Mouse (Mus musculus) v-Abl transformed pro-B cells (cell line): ENCODE data around the gene Trim16.

Experiments used
- in situ Hi-C, 2 experiments: fragments of 400-800 bp; cut with MboI; formaldehyde crosslinking; loops; one replicate each; pipeline ENCODE4 v1.15.1; 2025; ENCODE audit not compliant: unreplicated experiment in 2 of 2

The Trim16 gene

DNA sequence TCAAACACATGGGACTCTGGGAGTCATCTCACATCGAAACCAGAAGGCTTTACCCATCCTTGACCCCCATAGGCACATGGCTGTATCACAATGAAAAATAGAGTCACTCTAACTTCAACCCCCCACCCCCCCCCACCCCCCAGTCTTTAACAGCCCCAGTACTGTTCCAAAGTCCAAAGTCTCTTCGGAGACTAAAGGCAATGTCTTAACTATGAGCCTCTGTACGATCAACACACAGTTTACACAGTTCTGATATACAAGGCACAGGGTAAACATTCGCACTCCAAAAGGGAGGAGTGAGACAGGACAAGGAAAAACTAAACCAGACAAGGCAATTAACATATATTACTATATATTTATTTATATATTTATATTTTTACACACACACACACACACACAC lies 7.1 kb downstream of the Trim16 start:
- in situ Hi-C loops, result no loop called here

DNA sequence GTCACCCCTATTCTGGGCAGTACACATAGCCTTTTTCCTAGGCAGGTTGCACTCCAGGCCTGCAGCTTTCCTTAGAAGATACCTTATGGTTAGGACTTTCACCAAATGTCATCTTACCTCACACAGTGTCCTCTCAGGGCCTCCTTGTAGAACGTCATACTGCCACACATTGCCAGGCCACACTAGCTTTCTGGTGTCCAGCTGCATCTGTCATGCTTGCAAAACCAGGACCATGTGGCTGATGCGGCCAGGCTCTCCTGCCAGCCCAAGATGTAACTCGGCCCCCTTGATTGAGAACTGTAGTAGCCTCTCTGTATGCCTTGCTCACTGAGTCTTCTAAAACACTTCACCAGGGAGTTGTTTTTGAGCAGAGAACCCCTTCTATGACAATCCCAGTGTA lies 7.9 kb downstream of the Trim16 start:
- in situ Hi-C loops, result no loop called here

GRCm38 (mm10) chr11:62830387-62830786 lies 10.4 kb downstream of the Trim16 start:
- in situ Hi-C loops, result no loop called here

DNA sequence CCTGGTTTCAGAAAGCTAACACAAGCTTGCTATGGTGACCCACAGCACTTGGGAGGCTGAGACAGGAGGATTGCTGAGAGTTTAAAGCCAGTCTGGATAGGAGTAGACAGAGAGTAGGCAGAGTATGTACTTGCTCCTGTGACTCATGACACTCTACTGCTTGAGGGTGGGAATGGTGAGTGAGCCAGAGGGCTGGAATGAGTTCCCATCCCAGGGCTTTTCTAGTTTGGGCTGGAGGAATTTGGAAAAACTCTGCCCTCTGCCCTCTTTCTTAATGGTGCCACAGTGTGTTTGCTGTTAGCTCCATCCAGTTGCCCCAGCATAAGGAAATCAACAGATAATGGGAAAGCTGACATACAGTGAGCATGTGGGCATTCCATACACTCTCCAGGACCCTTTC lies 11.9 kb downstream of the Trim16 start:
- in situ Hi-C loops, result no loop called here

DNA sequence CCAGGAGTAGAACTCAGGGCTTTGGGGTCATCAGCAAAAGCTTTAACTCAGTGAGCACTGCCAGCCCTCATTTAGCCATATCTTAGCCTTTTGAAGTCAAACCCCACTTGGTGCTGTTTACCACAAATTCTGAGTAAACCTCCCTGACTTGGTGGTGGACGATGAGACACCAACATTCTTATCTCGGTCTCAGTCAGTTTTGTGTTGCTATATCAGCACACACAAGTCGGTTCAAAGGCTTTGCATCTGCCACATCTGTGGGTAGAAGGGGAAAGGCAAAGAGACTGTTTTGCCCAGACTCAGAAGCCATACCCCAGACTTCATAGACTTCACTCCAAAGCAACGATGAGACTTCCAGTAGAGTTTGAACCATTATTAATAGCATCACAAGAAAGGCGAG lies 24.5 kb downstream of the Trim16 start:
- in situ Hi-C loops, result no loop called here

GRCm38 (mm10) chr11:62845730-62846129 lies 25.7 kb downstream of the Trim16 start:
- in situ Hi-C loops, result no loop called here

- in situ Hi-C loops, result no loop called here
Measured at GRCm38 (mm10) chr11:62846961-62847654, 27.1 kb downstream of the Trim16 start, which contains the start of gene Fbxw10. Gene Fbxw10, plus strand, starts transcription at chr11:62847069.

GRCm38 (mm10) chr11:62847655-62848191 lies 27.7 kb downstream of the Trim16 start:
- in situ Hi-C loops, result no loop called here

GRCm38 (mm10) chr11:62848301-62848700 lies 28.3 kb downstream of the Trim16 start:
- in situ Hi-C loops, result no loop called here

GRCm38 (mm10) chr11:62851199-62851598 lies 31.2 kb downstream of the Trim16 start:
- in situ Hi-C loops, result loop anchor here in 1 of 2 experiments (5.0 kb wide), 1 partner anchor 94 kb away; no protein-coding TSS in a partner anchor

- in situ Hi-C loops, result loop anchor here in 1 of 2 experiments (5.0 kb wide), 1 partner anchor 96 kb away; no protein-coding TSS in a partner anchor
Measured at GRCm38 (mm10) chr11:62853334-62853733, 33.3 kb downstream of the Trim16 start.

- in situ Hi-C loops, result no loop called here
Measured at GRCm38 (mm10) chr11:62865562-62865961, 45.5 kb downstream of the Trim16 start.

DNA sequence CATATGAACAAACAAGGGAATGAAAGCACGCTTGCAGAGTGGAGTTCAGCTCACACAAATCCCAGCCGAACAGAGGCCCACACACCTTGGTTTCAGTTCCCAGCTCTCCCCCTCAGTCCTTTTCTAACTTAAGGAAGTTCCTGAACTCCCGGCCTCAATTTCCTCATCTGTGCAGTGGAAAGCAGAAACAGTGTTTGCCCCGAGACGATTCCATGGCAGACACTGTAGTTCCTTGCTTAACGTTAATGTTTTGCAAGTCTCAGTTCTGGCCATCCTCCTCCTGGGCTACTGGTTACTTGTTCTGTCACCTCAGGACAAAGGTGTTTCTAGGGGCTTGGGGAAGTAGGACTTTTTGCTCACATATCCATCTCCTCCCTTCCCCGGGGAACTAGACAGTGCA lies 46.7 kb downstream of the Trim16 start:
- in situ Hi-C loops, result no loop called here

DNA sequence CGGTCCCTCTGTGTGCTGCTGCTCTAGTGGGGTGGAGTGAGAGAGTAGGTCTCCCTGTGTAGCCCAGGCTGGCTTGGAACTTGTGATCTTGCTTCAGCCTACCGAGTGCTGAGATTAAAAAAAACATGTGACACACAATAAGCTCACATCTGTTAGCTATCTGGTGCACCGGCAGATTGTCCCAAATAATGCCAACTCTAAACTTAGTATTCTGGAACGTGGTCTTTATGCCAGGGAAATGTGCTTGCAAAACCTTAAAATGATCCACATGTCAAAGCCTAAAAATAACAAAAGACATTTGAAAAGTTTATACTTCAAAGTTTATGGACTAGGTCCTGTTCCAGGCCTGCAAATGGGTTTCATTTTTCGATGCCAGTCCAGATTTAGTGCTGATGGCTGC lies 49.2 kb downstream of the Trim16 start:
- in situ Hi-C loops, result no loop called here

DNA sequence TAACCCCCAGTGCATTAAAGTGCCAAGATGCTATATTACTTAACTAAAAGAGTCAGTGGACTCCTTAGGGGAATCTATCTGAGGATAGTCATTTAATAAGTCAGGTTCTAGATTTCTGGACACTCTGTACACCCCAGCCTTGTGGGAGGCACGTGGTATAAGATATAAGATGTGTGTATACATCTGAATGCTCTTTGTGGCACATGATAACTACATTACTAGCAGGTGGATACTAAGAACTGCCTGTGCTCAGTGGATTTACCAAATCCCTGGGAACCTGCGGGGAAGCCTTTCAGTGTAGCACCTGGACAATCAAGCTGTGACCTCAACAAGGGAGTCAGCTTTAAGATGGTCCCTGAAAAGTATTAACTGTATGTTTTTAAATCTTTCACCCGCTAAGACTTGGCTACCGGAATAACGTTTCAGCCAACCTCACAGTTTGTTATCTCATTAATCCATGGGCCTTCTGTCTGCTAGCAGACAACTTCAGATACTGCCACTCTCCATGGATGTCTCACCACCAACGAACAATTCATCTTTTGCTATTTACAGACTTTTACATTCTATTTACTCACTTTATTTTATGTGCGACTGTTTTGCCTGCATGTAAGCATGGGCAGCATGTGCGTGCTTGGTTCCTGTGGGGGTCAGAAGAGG lies 49.8 kb downstream of the Trim16 start:
- in situ Hi-C loops, result no loop called here

DNA sequence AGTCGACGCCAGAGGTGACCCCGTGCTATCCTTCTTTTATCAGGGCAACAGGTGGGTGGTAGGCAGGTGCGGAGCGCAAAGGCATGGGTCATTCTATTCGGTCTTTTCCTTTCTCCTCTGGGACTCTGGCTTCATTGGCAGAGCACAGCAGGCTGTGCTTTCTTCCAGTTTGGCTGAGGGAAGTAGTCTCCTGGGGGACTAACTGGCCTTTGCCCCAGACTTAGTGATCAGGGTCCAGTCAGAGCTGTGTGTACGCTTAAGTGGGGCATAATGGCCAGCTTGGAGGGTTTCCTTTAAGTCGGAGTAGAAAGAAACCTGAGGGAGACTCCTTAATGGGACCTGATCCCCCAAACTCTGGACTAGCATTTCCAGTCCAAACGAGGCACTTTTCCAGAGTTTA lies 53.4 kb downstream of the Trim16 start:
- in situ Hi-C loops, result no loop called here

DNA sequence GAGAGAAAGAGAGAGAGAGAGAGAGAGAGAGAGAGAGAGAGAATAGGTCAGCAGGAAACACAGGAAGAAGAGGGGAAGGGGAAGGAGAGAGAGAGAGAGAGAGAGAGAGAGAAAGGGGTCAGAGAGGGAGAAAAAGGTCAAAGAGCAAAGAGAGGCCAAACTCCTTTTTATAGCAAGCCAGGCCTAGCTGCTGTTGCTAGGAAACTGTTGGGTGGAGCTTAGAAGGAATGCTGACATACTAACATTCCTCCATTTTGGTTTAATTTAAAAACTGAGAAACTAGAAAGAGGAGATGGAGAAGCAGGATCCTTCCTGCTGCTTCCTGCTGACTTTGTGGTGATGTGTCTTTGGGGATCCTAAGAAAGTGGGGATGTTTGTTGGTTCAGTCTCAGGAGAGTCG lies 55.7 kb downstream of the Trim16 start:
- in situ Hi-C loops, result loop anchor here in 1 of 2 experiments (5.0 to 25.0 kb wide), 2 partner anchors 53 to 1187 kb away; partner anchors contain the start of gene Trim16

DNA sequence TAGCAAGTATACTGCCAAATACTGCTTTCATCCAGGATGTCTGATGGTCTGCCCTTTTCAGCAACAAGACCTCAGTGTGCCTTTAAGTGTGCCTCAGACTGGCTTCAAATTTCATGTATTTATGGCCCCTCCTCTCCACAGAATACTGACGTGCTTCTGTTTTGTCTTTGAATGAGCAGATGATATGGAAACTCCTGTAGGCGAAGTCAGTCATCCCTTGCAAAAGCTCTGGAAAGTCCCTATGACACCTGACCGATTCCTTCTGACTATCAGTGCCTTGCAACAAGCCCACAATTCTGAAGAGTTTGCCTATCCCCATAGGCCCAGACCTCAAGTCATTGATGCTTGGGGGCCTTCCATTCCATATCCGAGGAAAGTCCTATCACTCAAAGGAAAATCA lies 56.4 kb downstream of the Trim16 start:
- in situ Hi-C loops, result loop anchor here in 1 of 2 experiments (5.0 to 25.0 kb wide), 2 partner anchors 54 to 1186 kb away; partner anchors contain the start of gene Trim16

GRCm38 (mm10) chr11:62877391-62877790 lies 57.4 kb downstream of the Trim16 start:
- in situ Hi-C loops, result loop anchor here in 1 of 2 experiments (5.0 to 25.0 kb wide), 2 partner anchors 55 to 1185 kb away; partner anchors contain the start of gene Trim16

DNA sequence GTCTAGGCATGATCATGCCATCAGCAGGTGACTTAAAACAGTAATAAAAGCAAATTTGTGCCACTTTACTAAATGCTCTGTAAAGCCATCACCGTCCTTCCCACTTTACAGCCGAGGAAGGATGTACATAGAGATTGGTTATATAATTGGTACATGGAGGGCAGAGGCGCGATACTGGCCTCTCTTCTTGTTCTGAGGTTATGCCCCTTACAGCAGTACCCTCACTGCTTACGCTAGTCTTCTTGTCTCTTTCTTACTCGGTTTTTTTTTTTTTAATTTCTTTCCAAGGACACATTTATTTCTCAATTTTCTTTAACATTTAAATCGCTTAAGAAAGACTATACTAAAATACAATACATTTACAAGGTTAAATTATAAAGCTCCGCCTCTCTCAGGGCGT lies 58.7 kb downstream of the Trim16 start:
- in situ Hi-C loops, result loop anchor here in 1 of 2 experiments (5.0 to 25.0 kb wide), 2 partner anchors 56 to 1184 kb away; partner anchors contain the start of gene Trim16
